Mouse (Mus musculus) heart, embryonic 13.5 days (tissue): Measurements from ENCODE around the gene Gpr55. TPM values are rescaled to one million over a fixed set of nuclear protein-coding genes. Genes with fewer than 3 reads are reported as not detected.

Source experiments
- ATAC-seq: fragments of 200-750 bp; cut with Nextera tagmentation; 2 replicates; pipeline ENCODE4 v1.8.0; 2017; ENCODE audit warnings: moderate TSS enrichment; ENCODE audit not compliant: insufficient number of reproducible peaks, low FRiP score, low TSS enrichment; ENCODE audit errors: extremely low read depth
- H3K27ac ChIP-seq: fragments of 300-500 bp; sonication (generic); replicated peaks from 2 replicates; pipeline ENCODE4 v1.5.1; 2015; ENCODE audit warnings: moderate library complexity, mild to moderate bottlenecking, inconsistent platforms
- H3K27me3 ChIP-seq: fragments of 300-500 bp; sonication (generic); replicated peaks from 2 replicates; pipeline ENCODE4 v1.6.1; 2015; ENCODE audit warnings: mild to moderate bottlenecking, inconsistent platforms
- H3K36me3 ChIP-seq: fragments of 300-500 bp; sonication (generic); 2 replicates; pipeline ENCODE4 v1.6.1; 2015; ENCODE audit warnings: mild to moderate bottlenecking, inconsistent platforms
- H3K4me1 ChIP-seq: fragments of 300-500 bp; sonication (generic); 2 replicates; pipeline ENCODE4 v1.6.1; 2015; ENCODE audit warnings: inconsistent platforms
- H3K4me2 ChIP-seq: fragments of 300-500 bp; sonication (generic); 2 replicates; pipeline ENCODE4 v1.6.1; 2015; ENCODE audit warnings: inconsistent platforms, mild to moderate bottlenecking, moderate library complexity
- H3K4me3 ChIP-seq: fragments of 300-500 bp; sonication (generic); 2 replicates; pipeline ENCODE4 v1.5.1; 2015; ENCODE audit warnings: moderate library complexity, mild to moderate bottlenecking, inconsistent platforms
- H3K9ac ChIP-seq: fragments of 300-500 bp; sonication (generic); 2 replicates; pipeline ENCODE4 v1.6.1; 2015; ENCODE audit warnings: inconsistent platforms, mild to moderate bottlenecking, moderate library complexity
- H3K9me3 ChIP-seq: fragments of 300-500 bp; sonication (generic); 2 replicates; pipeline ENCODE4 v1.6.1; 2016; ENCODE audit warnings: inconsistent platforms
- WGBS: fragments of 180-500 bp; shearing (Covaris S2); methylation state at CpG from one replicate; pipeline ENCODE4 v1.1.7; 2015; ENCODE audit warnings: mixed read lengths; 5-methylcytosine and 5-hydroxymethylcytosine counted together
- polyA plus RNA-seq: library from polyadenylated mRNA; unstranded; fragments of >200 nt; fragmentation: Nextera tagmentation; extraction: Ambion mirVana; gene quantifications from 2 replicates; pipeline ENCODE4 v1.2.1, GENCODE M21; 2015

Gene Gpr55
- polyA plus RNA-seq, 1 experiment from 2014 or later = 0.04 TPM

GRCm38 (mm10) chr1:85981738-85982357 lies 21.0 kb upstream of the Gpr55 start:
- 22% methylated on average over 7 of the region's 7 CpGs for WGBS
- H3K9me3 ChIP-seq = no peaks in the 10 kb centered on the region
- no peak overlapping the region for H3K4me2 ChIP-seq
- no peak overlapping the region for H3K4me3 ChIP-seq
- H3K4me1 ChIP-seq = peaks cover 22% of the 10 kb centered on the region
- H3K36me3 ChIP-seq = no peaks in the 10 kb centered on the region
- 0 out of 2 replicates have a peak overlapping the region, but pooled peaks have one; percentile 1 for H3K9ac ChIP-seq
- no peak for ATAC-seq
- H3K27me3 ChIP-seq = no peaks in the 10 kb centered on the region
- H3K27ac ChIP-seq = no peak overlapping the region

- H3K9ac ChIP-seq = no peak overlapping the region
- H3K4me1 ChIP-seq = peaks cover 11% of the 10 kb centered on the region
- no peak overlapping the region for H3K27ac ChIP-seq
- no peak overlapping the region for H3K4me3 ChIP-seq
- WGBS = 60% methylated on average over 3 of the region's 3 CpGs
- H3K4me2 ChIP-seq = no peak overlapping the region
- no peaks in the 10 kb centered on the region for H3K9me3 ChIP-seq
- H3K27me3 ChIP-seq = no peaks in the 10 kb centered on the region
- no peak for ATAC-seq
- H3K36me3 ChIP-seq = no peaks in the 10 kb centered on the region
These were observed 16.9 kb upstream of the Gpr55 start for GRCm38 (mm10) chr1:85977709-85978108.

GRCm38 (mm10) chr1:85973468-85973877 lies 12.7 kb upstream of the Gpr55 start:
- H3K4me3 ChIP-seq = no peak overlapping the region
- H3K9ac ChIP-seq = no peak overlapping the region
- H3K27ac ChIP-seq = no peak overlapping the region
- no peaks in the 10 kb centered on the region for H3K9me3 ChIP-seq
- ATAC-seq = no peak
- H3K27me3 ChIP-seq = no peaks in the 10 kb centered on the region
- 78% methylated on average over 2 of the region's 2 CpGs for WGBS
- H3K4me1 ChIP-seq = peaks cover 4% of the 10 kb centered on the region; the same call in 1 of the 2 replicates
- H3K36me3 ChIP-seq = no peaks in the 10 kb centered on the region
- no peak overlapping the region for H3K4me2 ChIP-seq

GRCm38 (mm10) chr1:85972341-85972740 lies 11.5 kb upstream of the Gpr55 start:
- Histone ChIP-seq H3K9me3 (no peaks in the 10 kb centered on the region), H3K4me2 (no peak overlapping the region), H3K36me3 (no peaks in the 10 kb centered on the region), H3K4me3 (no peak overlapping the region), H3K27me3 (no peaks in the 10 kb centered on the region), H3K9ac (no peak overlapping the region), H3K4me1 (peaks cover 4% of the 10 kb centered on the region; the same call in 1 of the 2 replicates), H3K27ac (no peak overlapping the region)
- WGBS = 51% methylated on average over 3 of the region's 3 CpGs
- no peak for ATAC-seq

GRCm38 (mm10) chr1:85971070-85971469 lies 10.3 kb upstream of the Gpr55 start:
- peaks cover 4% of the 10 kb centered on the region; the same call in 1 of the 2 replicates for H3K4me1 ChIP-seq
- no peak overlapping the region for H3K9ac ChIP-seq
- ATAC-seq = no peak
- H3K4me3 ChIP-seq = no peak overlapping the region
- H3K9me3 ChIP-seq = no peaks in the 10 kb centered on the region
- no peaks in the 10 kb centered on the region for H3K36me3 ChIP-seq
- 83% methylated on average over 3 of the region's 3 CpGs for WGBS
- H3K27ac ChIP-seq = no peak overlapping the region
- H3K27me3 ChIP-seq = no peaks in the 10 kb centered on the region
- no peak overlapping the region for H3K4me2 ChIP-seq

GRCm38 (mm10) chr1:85969519-85969918 lies 8.7 kb upstream of the Gpr55 start:
- Histone ChIP-seq H3K27me3 (no peaks in the 10 kb centered on the region), H3K27ac (no peak overlapping the region), H3K9me3 (no peaks in the 10 kb centered on the region), H3K36me3 (no peaks in the 10 kb centered on the region), H3K4me3 (no peak overlapping the region), H3K4me1 (peaks cover 4% of the 10 kb centered on the region; the same call in 1 of the 2 replicates), H3K9ac (no peak overlapping the region), H3K4me2 (no peak overlapping the region)
- WGBS = 70% methylated on average over 1 of the region's 1 CpGs
- ATAC-seq = no peak

GRCm38 (mm10) chr1:85969081-85969480 lies 8.3 kb upstream of the Gpr55 start:
- WGBS = 94% methylated on average over 1 of the region's 1 CpGs
- no peak overlapping the region for H3K4me3 ChIP-seq
- H3K4me1 ChIP-seq = peaks cover 4% of the 10 kb centered on the region; the same call in 1 of the 2 replicates
- ATAC-seq = no peak
- H3K27ac ChIP-seq = no peak overlapping the region
- H3K27me3 ChIP-seq = no peaks in the 10 kb centered on the region
- H3K9me3 ChIP-seq = no peaks in the 10 kb centered on the region
- H3K9ac ChIP-seq = no peak overlapping the region
- H3K4me2 ChIP-seq = no peak overlapping the region
- H3K36me3 ChIP-seq = no peaks in the 10 kb centered on the region

GRCm38 (mm10) chr1:85965856-85966255 lies 5.0 kb upstream of the Gpr55 start:
- Histone ChIP-seq H3K9me3 (no peaks in the 10 kb centered on the region), H3K4me3 (no peak overlapping the region), H3K4me1 (peaks cover 7% of the 10 kb centered on the region; the same call in 1 of the 2 replicates), H3K27ac (no peak overlapping the region), H3K9ac (no peak overlapping the region), H3K27me3 (no peaks in the 10 kb centered on the region), H3K4me2 (no peak overlapping the region), H3K36me3 (no peaks in the 10 kb centered on the region)
- ATAC-seq = no peak
- 63% methylated on average over 3 of the region's 3 CpGs for WGBS

GRCm38 (mm10) chr1:85962081-85962480 lies 1.3 kb upstream of the Gpr55 start:
- H3K4me2 ChIP-seq = no peak overlapping the region
- no peaks in the 10 kb centered on the region for H3K27me3 ChIP-seq
- H3K9me3 ChIP-seq = no peaks in the 10 kb centered on the region
- WGBS = 63% methylated on average over 3 of the region's 3 CpGs
- no peaks in the 10 kb centered on the region for H3K36me3 ChIP-seq
- H3K9ac ChIP-seq = no peak overlapping the region
- H3K4me3 ChIP-seq = no peak overlapping the region
- peaks cover 39% of the 10 kb centered on the region for H3K4me1 ChIP-seq
- H3K27ac ChIP-seq = no peak overlapping the region
- no peak for ATAC-seq

- Histone ChIP-seq H3K27ac (no peak overlapping the region), H3K36me3 (no peaks in the 10 kb centered on the region), H3K4me2 (no peak overlapping the region), H3K9ac (no peak overlapping the region), H3K27me3 (no peaks in the 10 kb centered on the region), H3K4me3 (no peak overlapping the region), H3K9me3 (no peaks in the 10 kb centered on the region), H3K4me1 (peaks cover 60% of the 10 kb centered on the region)
- ATAC-seq = no peak
- 68% methylated on average over 2 of the region's 2 CpGs for WGBS
These were observed 924 bp downstream of the Gpr55 start for GRCm38 (mm10) chr1:85959889-85960276.

- Histone ChIP-seq H3K4me2 (no peak overlapping the region), H3K4me1 (peaks cover 60% of the 10 kb centered on the region), H3K9me3 (no peaks in the 10 kb centered on the region), H3K27me3 (no peaks in the 10 kb centered on the region), H3K9ac (no peak overlapping the region), H3K4me3 (no peak overlapping the region), H3K36me3 (no peaks in the 10 kb centered on the region), H3K27ac (peak overlapping the region; percentile 87)
- no peak for ATAC-seq
- 64% methylated on average over 6 of the region's 6 CpGs for WGBS
These were observed 1.5 kb downstream of the Gpr55 start for GRCm38 (mm10) chr1:85959129-85959888.
